Mouse (Mus musculus) embryonic facial prominence, embryonic 12.5 days (tissue): ENCODE results near the gene Eif4h. TPM values are rescaled to one million over a fixed set of nuclear protein-coding genes. Genes with fewer than 3 reads are reported as not detected.
A peak's percentile ranks its signal among the peaks of the same experiment; 100 is the strongest.

Source experiments
- ATAC-seq: fragments of 200-750 bp; cut with Nextera tagmentation; 2 replicates; pipeline ENCODE4 v1.8.0; 2017; ENCODE audit not compliant: insufficient number of reproducible peaks, insufficient read depth, low FRiP score, low TSS enrichment
- H3K27ac ChIP-seq: fragments of 300-500 bp; sonication (generic); 2 replicates; pipeline ENCODE4 v1.5.1; 2016; ENCODE audit warnings: mild to moderate bottlenecking
- H3K27me3 ChIP-seq: fragments of 300-500 bp; sonication (generic); 2 replicates; pipeline ENCODE4 v1.6.1; 2016; ENCODE audit warnings: mild to moderate bottlenecking, moderate library complexity
- H3K36me3 ChIP-seq: fragments of 300-500 bp; sonication (generic); 2 replicates; pipeline ENCODE4 v1.6.1; 2016; ENCODE audit warnings: mild to moderate bottlenecking
- H3K4me1 ChIP-seq: fragments of 300-500 bp; sonication (generic); 2 replicates; pipeline ENCODE4 v1.6.1; 2016
- H3K4me2 ChIP-seq: fragments of 300-500 bp; sonication (generic); replicated peaks from 2 replicates; pipeline ENCODE4 v1.6.1; 2016; ENCODE audit warnings: mild to moderate bottlenecking, moderate library complexity
- H3K4me3 ChIP-seq: fragments of 300-500 bp; sonication (generic); 2 replicates; pipeline ENCODE4 v1.5.1; 2016; ENCODE audit warnings: mild to moderate bottlenecking
- H3K9ac ChIP-seq: fragments of 300-500 bp; sonication (generic); 2 replicates; pipeline ENCODE4 v1.6.1; 2016; ENCODE audit warnings: mild to moderate bottlenecking, moderate library complexity
- H3K9me3 ChIP-seq: fragments of 300-500 bp; sonication (generic); 2 replicates; pipeline ENCODE4 v1.6.1; 2016; ENCODE audit warnings: mild to moderate bottlenecking, moderate library complexity
- WGBS: fragments of 180-500 bp; shearing (Covaris S2); methylation state at CpG from one replicate; pipeline ENCODE4 v1.1.7; 2016; 5-methylcytosine and 5-hydroxymethylcytosine counted together
- microRNA-seq: library from miRNA; unstranded; fragments of <30 nt; microRNA quantifications from one replicate; pipeline ENCODE4, GENCODE M21; 2017
- polyA plus RNA-seq: library from polyadenylated mRNA; unstranded; fragments of >200 nt; fragmentation: Nextera tagmentation; extraction: Ambion mirVana; gene quantifications from 2 replicates; pipeline ENCODE4 v1.2.1, GENCODE M21; 2016

Eif4h gene
- polyA plus RNA-seq, 1 experiment from 2014 or later = 505 TPM

GRCm38 (mm10) chr5:134576517-134577220 is 62.6 kb downstream of the Eif4h start:
- no peak for ATAC-seq
- Histone ChIP-seq H3K4me1 (peaks cover 17% of the 10 kb centered on the region), H3K27ac (no peak overlapping the region), H3K36me3 (no peaks in the 10 kb centered on the region), H3K9ac (no peak overlapping the region), H3K27me3 (no peaks in the 10 kb centered on the region), H3K4me2 (no peak overlapping the region), H3K9me3 (no peaks in the 10 kb centered on the region), H3K4me3 (no peak overlapping the region)
- WGBS = 77% methylated on average over 14 of the region's 14 CpGs

- no peak overlapping the region for H3K4me2 ChIP-seq
- H3K27ac ChIP-seq = no peak overlapping the region
- ATAC-seq = no peak
- H3K27me3 ChIP-seq = no peaks in the 10 kb centered on the region
- peaks cover 17% of the 10 kb centered on the region for H3K4me1 ChIP-seq
- no peak overlapping the region for H3K9ac ChIP-seq
- no peak overlapping the region for H3K4me3 ChIP-seq
- H3K9me3 ChIP-seq = no peaks in the 10 kb centered on the region
- no peaks in the 10 kb centered on the region for H3K36me3 ChIP-seq
- 95% methylated on average over 5 of the region's 5 CpGs for WGBS
Measured at GRCm38 (mm10) chr5:134575833-134576232, 63.5 kb downstream of the Eif4h start.

- ATAC-seq = no peak; the same call in 1 of the 2 replicates
- H3K9ac ChIP-seq = peak overlapping the region; percentile 40
- H3K9me3 ChIP-seq = no peaks in the 10 kb centered on the region
- H3K27ac ChIP-seq = peak overlapping the region; percentile 69
- WGBS = 39% methylated on average over 10 of the region's 10 CpGs
- no peaks in the 10 kb centered on the region for H3K36me3 ChIP-seq
- H3K4me1 ChIP-seq = peaks cover 25% of the 10 kb centered on the region
- peak overlapping the region; percentile 43 for H3K4me3 ChIP-seq
- H3K4me2 ChIP-seq = peak overlapping the region; percentile 65
- H3K27me3 ChIP-seq = no peaks in the 10 kb centered on the region
Measured at GRCm38 (mm10) chr5:134572508-134573214, 66.6 kb downstream of the Eif4h start.

GRCm38 (mm10) chr5:134571730-134572507 is 67.4 kb downstream of the Eif4h start:
- H3K9ac ChIP-seq = peak overlapping the region; percentile 40
- H3K4me3 ChIP-seq = peak overlapping the region; percentile 43
- H3K4me2 ChIP-seq = peak overlapping the region; percentile 65
- H3K4me1 ChIP-seq = peaks cover 25% of the 10 kb centered on the region
- no peaks in the 10 kb centered on the region for H3K9me3 ChIP-seq
- peak overlapping the region; percentile 69 for H3K27ac ChIP-seq
- H3K36me3 ChIP-seq = no peaks in the 10 kb centered on the region
- no peaks in the 10 kb centered on the region for H3K27me3 ChIP-seq
- 1% methylated on average over 23 of the region's 23 CpGs for WGBS
- ATAC-seq = 0 out of 2 replicates have a peak, but pooled peaks have one; percentile 53

Small RNAs within 50 kb of the gene (microRNA-seq; reads per million reads assigned to microRNA genes)
- gene Mir7228 = not detected

Other genes with a start within 250 kb of the Eif4h start
- gene Gtf2ird1, start 182.8 kb downstream of the Eif4h start, polyA plus RNA-seq = 151 and 153 TPM in 2 replicates
- gene Clip2, start 87.1 kb downstream of the Eif4h start, polyA plus RNA-seq = 7.4 and 7.6 TPM in 2 replicates
- gene Syna, start 79.3 kb downstream of the Eif4h start, polyA plus RNA-seq = 0.15 TPM in 1 of 2 replicates, not detected in the other
- gene Rfc2, start 58.1 kb downstream of the Eif4h start, polyA plus RNA-seq = 307 and 317 TPM in 2 replicates
- gene Lat2, start 24.5 kb downstream of the Eif4h start, polyA plus RNA-seq = 1.9 and 3.3 TPM in 2 replicates
- gene Limk1, start 49.1 kb upstream of the Eif4h start, polyA plus RNA-seq = 12.3 and 13.8 TPM in 2 replicates
- gene Eln, start 107.8 kb upstream of the Eif4h start, polyA plus RNA-seq = 32.7 and 35.4 TPM in 2 replicates